Mouse (Mus musculus) limb, embryonic 13.5 days (tissue): Measurements from ENCODE around the gene Ly6c1. TPM values are rescaled to one million over a fixed set of nuclear protein-coding genes. Genes with fewer than 3 reads are reported as not detected.
"Not testable (repeated sequence)": the region's sequence is repeated elsewhere in the genome, so short reads cannot be mapped to it uniquely, and the experiment has no call there.

Source experiments
- ATAC-seq: fragments of 200-750 bp; cut with Nextera tagmentation; 2 replicates; pipeline ENCODE4 v1.8.0; 2017; ENCODE audit warnings: low read depth, moderate number of reproducible peaks, moderate TSS enrichment; ENCODE audit not compliant: low FRiP score
- H3K27ac ChIP-seq: fragments of 300-500 bp; sonication (generic); 2 replicates; pipeline ENCODE4 v1.5.1; 2015; ENCODE audit warnings: inconsistent platforms, mild to moderate bottlenecking, moderate library complexity
- H3K27me3 ChIP-seq: fragments of 300-500 bp; sonication (generic); 2 replicates; pipeline ENCODE4 v1.6.1; 2015; ENCODE audit warnings: mild to moderate bottlenecking, inconsistent platforms
- H3K36me3 ChIP-seq: fragments of 300-500 bp; sonication (generic); 2 replicates; pipeline ENCODE4 v1.6.1; 2015; ENCODE audit warnings: inconsistent platforms, mild to moderate bottlenecking, moderate library complexity
- H3K4me1 ChIP-seq: fragments of 300-500 bp; sonication (generic); 2 replicates; pipeline ENCODE4 v1.6.1; 2015; ENCODE audit warnings: inconsistent platforms
- H3K4me2 ChIP-seq: fragments of 300-500 bp; sonication (generic); replicated peaks from 2 replicates; pipeline ENCODE4 v1.6.1; 2015; ENCODE audit warnings: inconsistent platforms, mild to moderate bottlenecking, moderate library complexity
- H3K4me3 ChIP-seq: fragments of 300-500 bp; sonication (generic); 2 replicates; pipeline ENCODE4 v1.5.1; 2015; ENCODE audit warnings: moderate library complexity, mild to moderate bottlenecking, inconsistent platforms
- H3K9ac ChIP-seq: fragments of 300-500 bp; sonication (generic); 2 replicates; pipeline ENCODE4 v1.6.1; 2015; ENCODE audit warnings: mild to moderate bottlenecking, inconsistent platforms
- H3K9me3 ChIP-seq: fragments of 300-500 bp; sonication (generic); 2 replicates; pipeline ENCODE4 v1.6.1; 2016; ENCODE audit warnings: inconsistent platforms
- WGBS: fragments of 180-500 bp; shearing (Covaris S2); methylation state at CpG from one replicate; pipeline ENCODE4 v1.1.7; 2015; 5-methylcytosine and 5-hydroxymethylcytosine counted together
- polyA plus RNA-seq: library from polyadenylated mRNA; unstranded; fragments of >200 nt; fragmentation: Nextera tagmentation; extraction: Ambion mirVana; gene quantifications from 2 replicates; pipeline ENCODE4 v1.2.1, GENCODE M21; 2015

The Ly6c1 gene
- polyA plus RNA-seq, 1 experiment from 2014 or later: 2.6 TPM

DNA sequence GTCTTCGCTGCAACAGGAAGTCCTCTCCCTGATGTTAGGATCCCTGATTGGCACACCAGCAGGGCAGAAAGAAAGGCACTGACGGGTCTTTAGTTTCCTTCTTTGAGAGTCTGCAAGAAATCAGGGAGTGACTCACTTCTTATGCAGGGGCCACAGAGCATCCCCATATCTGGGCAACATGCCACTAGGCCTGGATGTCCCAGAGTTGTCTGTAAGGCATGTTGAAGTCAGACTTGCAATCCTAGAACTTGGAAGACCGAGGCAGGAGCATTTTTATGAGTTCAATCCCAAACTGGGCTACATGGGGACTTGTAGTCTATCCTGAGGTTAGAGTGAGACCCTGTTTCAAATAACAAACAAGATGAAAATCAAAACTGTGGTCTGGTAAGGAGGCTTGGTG lies 3.1 kb downstream of the Ly6c1 start:
- ATAC-seq, H3K4me3 ChIP-seq, H3K27ac ChIP-seq, H3K4me2 ChIP-seq, H3K9me3 ChIP-seq, H3K4me1 ChIP-seq, H3K36me3 ChIP-seq, H3K27me3 ChIP-seq, H3K9ac ChIP-seq: not testable (repeated sequence)
- WGBS: 71% methylated on average over 3 of the region's 3 CpGs

GRCm38 (mm10) chr15:75021020-75021759 lies 27.4 kb downstream of the Ly6c1 start:
- H3K36me3 ChIP-seq, H3K4me3 ChIP-seq, H3K4me2 ChIP-seq, ATAC-seq, H3K9me3 ChIP-seq, H3K9ac ChIP-seq, H3K4me1 ChIP-seq, H3K27me3 ChIP-seq, H3K27ac ChIP-seq: not testable (repeated sequence)
- 82% methylated on average over 8 of the region's 10 CpGs for WGBS

GRCm38 (mm10) chr15:75019446-75019845 lies 29.2 kb downstream of the Ly6c1 start:
- not testable (repeated sequence) for ATAC-seq, H3K4me2 ChIP-seq, H3K36me3 ChIP-seq, H3K9ac ChIP-seq, H3K27ac ChIP-seq, H3K4me1 ChIP-seq, H3K4me3 ChIP-seq, H3K27me3 ChIP-seq, H3K9me3 ChIP-seq
- 45% methylated on average over 2 of the region's 2 CpGs for WGBS

Other genes with a start within 250 kb of the Ly6c1 start
- gene Gml2, start 229.8 kb downstream of the Ly6c1 start, polyA plus RNA-seq: not detected in 2 replicates
- not detected in 2 replicates for gene 2010109I03Rik, start 151.8 kb downstream of the Ly6c1 start, polyA plus RNA-seq
- not detected in 2 replicates for gene Ly6i, start 65.4 kb downstream of the Ly6c1 start, polyA plus RNA-seq
- 0.64 and 0.85 TPM in 2 replicates for gene Ly6a, start 50.8 kb downstream of the Ly6c1 start, polyA plus RNA-seq
- 0.37 and 0.47 TPM in 2 replicates for gene Ly6c2, start 63.1 kb upstream of the Ly6c1 start, polyA plus RNA-seq
- gene Ly6g, start 106.4 kb upstream of the Ly6c1 start, polyA plus RNA-seq: not detected in 2 replicates
- gene BC025446, start 167.5 kb upstream of the Ly6c1 start, polyA plus RNA-seq: not detected in 2 replicates
- gene Ly6f, start 219.6 kb upstream of the Ly6c1 start, polyA plus RNA-seq: not detected in 2 replicates